Mouse (Mus musculus) heart, postnatal 10 days (tissue): Measurements from ENCODE around the gene Dhrs9. TPM values are rescaled to one million over a fixed set of nuclear protein-coding genes. Genes with fewer than 3 reads are reported as not detected.

Experiments used
- DNase-seq, 2 experiments: peaks; one replicate each; pipeline ENCODE4 v3.0.0; 2021
- intact Hi-C: fragments of 180-260 bp; cut with DNase I; formaldehyde crosslinking; loops from one replicate; pipeline ENCODE4 v1.15.1; 2025
- total RNA-seq, 2 experiments: library from RNA; stranded (reverse); gene quantifications; 2 replicates each; pipeline ENCODE4 v1.2.3; 2021

Dhrs9 gene
- total RNA-seq, 2 experiments from 2014 or later = 0.60 to 4.0 TPM

DNA sequence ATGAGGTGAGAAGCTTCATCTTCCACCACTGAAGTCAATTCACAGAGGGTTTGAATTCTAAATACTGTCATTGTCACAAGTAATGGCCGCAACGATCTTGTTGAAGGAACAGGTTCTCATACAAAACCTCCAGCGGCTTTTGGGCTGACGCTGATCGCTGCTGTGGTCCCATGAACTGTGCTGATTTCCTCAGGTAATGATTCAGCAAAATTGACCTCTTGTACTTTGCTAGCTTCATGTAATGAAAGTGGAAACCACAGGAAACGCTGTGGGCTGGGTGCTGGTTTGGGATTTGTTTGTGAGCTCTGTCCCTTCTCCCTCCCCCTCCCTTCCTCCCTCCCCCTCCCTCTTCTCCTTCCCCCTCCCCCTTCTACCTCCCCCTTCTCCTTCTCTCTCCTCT lies 34.8 kb downstream of the Dhrs9 start:
- DNase-seq = no peak
- intact Hi-C loops = no loop called here

DNA sequence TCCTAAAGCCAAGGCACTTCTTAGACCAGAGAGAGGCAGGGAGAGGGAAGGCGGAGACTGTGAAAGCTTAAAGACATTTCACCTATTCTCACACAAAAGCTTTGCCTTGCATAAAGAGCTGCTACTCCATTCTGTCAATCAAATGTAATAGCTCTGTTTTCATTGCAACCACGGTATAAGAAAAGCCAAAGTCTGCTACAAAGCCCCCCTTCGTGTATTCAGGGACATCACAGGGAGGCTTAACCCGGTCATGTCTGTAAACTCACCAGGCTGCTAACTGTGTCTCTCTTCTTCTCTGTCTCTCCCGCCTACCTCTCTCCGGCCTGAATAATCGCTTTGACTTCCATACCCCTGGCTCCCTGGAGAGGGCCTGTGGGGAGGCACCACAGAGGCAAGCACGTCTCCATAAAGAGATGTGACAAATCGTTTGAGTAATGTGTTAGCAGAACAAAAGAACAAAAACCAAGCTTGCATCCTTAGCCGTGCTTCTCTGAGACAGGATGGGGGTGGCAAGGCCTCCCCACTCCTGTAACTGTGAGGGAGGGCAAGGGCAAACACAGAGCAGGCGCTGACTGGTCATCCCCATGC lies 38.1 kb downstream of the Dhrs9 start:
- intact Hi-C loops = no loop called here
- no peak for DNase-seq

DNA sequence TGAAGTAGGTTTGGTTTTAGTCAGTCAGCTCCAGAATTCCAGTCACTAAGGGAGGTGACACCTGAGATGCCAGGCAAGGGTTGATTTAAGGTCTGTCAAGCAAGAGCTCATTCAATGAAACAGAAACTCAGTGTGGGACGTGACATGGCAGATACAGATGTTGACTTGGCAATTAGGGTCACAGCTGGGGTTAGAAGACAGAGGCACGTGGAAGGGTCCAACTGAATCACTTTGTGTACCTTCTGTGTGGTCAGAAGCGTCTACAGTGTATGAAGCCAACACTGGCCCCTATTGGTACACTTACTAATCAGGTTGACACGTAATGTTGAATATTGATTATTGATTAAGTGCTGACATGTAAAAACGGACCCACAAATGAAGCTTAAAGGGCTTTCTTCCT lies 44.6 kb downstream of the Dhrs9 start:
- no peak for DNase-seq
- intact Hi-C loops = loop anchor here (5.0 kb wide), 2 partner anchors 318 to 863 kb away; no protein-coding TSS in a partner anchor

DNA sequence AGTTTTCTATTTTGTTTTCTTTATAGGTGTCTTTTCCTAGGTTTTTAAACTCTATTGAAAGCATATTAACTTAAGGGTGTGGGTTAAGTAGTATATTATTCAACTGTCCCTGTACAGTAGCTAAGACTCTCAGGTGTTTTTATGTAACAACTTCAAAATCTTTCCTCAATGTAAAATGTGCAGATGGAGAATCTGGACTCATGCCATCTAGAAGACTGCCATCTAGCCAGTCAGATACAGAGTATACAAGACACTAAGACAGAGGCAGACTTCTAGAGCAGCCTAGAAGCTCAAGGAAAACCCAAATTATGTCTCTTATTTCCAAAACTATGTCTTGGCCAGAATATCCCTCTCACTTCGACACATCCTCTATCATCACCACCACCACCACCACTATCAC lies 45.8 kb downstream of the Dhrs9 start:
- no peak for DNase-seq
- intact Hi-C loops = loop anchor here (5.0 kb wide), 2 partner anchors 319 to 864 kb away; no protein-coding TSS in a partner anchor

DNA sequence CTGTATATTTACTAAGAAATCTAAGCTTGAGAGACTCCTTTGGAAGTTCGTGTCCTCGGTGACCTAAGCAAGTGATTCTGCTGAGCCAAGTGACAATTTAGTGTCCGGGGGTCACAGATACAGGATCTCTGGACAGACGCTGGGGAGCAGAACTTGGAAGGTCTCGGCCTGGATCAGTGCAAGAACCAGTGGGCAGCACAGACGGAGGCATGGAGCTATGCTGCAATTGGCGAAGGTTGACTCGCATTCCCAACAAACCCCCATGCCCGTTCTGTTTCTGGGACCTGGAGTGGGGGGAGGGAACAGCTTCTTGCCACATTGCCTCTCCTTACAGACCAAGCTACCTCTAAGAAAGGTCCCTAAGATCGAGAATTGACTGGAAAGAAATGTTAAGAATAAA lies 46.9 kb downstream of the Dhrs9 start:
- DNase-seq = no peak
- intact Hi-C loops = loop anchor here (5.0 kb wide), 2 partner anchors 320 to 865 kb away; no protein-coding TSS in a partner anchor

DNA sequence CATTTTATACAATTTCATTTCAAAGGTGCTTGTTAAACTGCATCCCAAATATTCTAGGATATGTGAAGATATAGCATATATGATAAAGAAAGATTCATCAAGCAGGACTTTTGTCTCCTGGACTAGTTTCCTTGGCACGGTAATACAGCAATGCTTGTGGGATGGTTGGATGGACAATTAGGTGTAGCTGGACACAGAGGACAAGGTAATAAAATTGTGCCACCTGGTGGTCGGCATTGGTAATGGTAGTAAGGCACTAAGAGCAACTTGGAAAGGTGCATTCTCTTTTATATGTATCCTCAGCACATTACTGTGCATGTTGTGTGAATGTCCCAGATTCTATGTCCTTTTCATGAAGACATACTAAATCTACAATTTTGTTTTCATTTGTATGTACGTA lies 47.9 kb downstream of the Dhrs9 start:
- intact Hi-C loops = loop anchor here (1.0 to 5.0 kb wide), 4 partner anchors 152 to 866 kb away; no protein-coding TSS in a partner anchor
- DNase-seq = peak; percentile 68 to 84

DNA sequence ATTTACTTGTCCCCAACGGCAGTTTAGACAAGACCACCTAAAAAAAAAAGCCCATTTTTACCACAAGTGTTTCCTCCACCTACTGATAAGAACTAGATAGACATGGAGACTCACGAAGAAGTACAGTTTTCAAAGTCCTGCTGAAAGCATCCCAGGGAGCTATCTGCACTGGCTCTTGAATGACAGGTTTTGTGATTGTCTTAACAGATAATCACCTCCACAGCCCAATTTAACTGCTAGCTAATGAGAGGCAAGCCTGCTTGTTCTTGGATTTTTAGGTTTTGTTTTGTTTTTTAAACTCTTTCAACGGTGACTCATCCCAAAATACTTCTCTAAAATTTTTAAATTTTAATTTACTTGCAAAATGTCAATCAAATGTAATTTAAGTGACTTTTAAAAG lies 61.4 kb downstream of the Dhrs9 start:
- intact Hi-C loops = no loop called here
- DNase-seq = no peak

DNA sequence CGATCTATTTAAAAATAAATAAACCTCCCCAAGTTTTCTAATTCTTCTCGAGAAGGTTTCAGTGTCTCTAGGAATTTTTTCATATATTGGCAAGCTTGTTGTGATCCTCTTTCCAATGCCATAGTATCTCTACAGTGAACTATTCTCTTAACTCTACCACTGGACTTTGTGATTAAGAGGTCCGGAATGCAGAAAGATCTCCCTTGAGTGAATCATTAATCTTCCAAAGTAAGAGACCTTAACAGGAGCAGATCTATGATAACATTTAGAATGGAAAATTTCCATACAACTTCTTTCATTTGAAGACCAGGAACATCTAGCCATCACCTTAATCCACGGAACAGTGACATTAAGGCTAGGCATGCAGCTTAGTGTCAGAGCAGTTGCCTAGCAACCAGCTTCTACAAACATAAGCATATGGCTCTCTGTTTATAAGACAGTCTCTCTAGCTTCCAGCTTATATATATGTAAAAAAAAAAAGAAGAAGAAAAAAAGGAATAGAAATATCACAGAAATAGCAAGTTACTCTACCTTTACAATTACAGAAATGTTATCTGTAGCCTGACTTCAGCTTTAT lies 65.7 kb downstream of the Dhrs9 start:
- DNase-seq = no peak

DNA sequence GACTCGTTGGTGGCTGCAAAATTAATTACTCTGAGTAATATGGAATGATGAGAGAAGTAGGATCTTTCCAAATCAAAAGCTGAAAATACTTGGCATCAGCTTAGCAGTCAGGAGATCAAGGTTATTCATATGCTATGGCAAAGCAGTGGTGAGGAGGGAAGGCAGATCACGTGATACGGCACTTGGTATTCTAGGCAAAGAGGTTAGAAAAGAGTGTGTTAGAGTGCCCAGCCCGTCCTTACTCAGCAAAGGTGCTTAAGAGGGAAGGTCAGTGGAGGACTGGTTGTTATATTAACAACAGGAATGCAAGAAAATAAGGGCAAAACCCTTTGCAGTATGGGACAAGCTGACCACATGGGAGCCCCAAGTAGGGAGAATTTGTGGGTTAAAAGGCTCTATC lies 68.3 kb downstream of the Dhrs9 start:
- intact Hi-C loops = no loop called here
- DNase-seq = no peak

More for the DNA sequence above, 65.7 kb downstream of the Dhrs9 start:
- intact Hi-C loops = no loop called here

DNA sequence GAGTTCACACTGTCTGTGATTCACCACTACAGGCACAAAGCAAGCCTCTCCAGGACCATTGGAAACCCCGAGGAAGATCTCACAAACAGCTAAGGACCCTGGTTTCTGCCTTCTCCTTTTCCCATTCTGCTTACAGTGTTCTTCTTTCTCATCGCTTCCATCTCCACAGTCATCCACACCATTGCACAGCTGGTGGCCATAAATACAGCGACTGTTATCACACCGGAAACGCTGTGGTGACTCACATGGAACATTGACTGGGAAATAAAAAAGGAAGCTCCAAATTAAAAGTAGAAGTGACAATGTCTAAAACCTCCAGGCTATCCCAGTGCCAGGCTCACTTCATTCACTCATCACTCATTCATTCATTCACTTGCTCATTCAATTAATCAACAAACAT lies 70.9 kb downstream of the Dhrs9 start:
- intact Hi-C loops = no loop called here
- no peak for DNase-seq

Other genes starting within 250 kb of the Dhrs9 start
- gene Nostrin, start 244.6 kb upstream of the Dhrs9 start, total RNA-seq = 10 to 100 TPM; 12.4 to 13.6 TPM
- 10 to 100 TPM; 11.4 to 12.3 TPM for gene Spc25, start 174.3 kb upstream of the Dhrs9 start, total RNA-seq
- gene G6pc2, start 169.4 kb upstream of the Dhrs9 start, total RNA-seq = not detected
- not detected for gene Abcb11, start 37.8 kb upstream of the Dhrs9 start, total RNA-seq
- 1 to 10 TPM in 1 of 2 experiments, under 1 TPM in 1; 0.65 to 2.1 TPM for gene Lrp2, start 205.6 kb downstream of the Dhrs9 start, total RNA-seq